Mouse (Mus musculus) brain, embryonic 14.5 days (tissue): ENCODE results near the gene Ubr2.

Source experiments
- CTCF ChIP-seq: fragments of 200-500 bp; IDR thresholded peaks from 2 replicates; pipeline ENCODE4 v1.5.1; 2012; ENCODE audit warnings: inconsistent platforms, mild to moderate bottlenecking, moderate library complexity, borderline replicate concordance; ENCODE audit not compliant: insufficient read depth, insufficient read length; ENCODE audit errors: extremely low read depth
- POLR2A ChIP-seq: fragments of 200-500 bp; IDR thresholded peaks from 2 replicates; pipeline ENCODE4 v1.6.1; 2012; ENCODE audit warnings: mild to moderate bottlenecking, inconsistent platforms, borderline replicate concordance; ENCODE audit not compliant: poor library complexity, insufficient read depth, insufficient read length, severe bottlenecking; ENCODE audit errors: extremely low read depth

DNA sequence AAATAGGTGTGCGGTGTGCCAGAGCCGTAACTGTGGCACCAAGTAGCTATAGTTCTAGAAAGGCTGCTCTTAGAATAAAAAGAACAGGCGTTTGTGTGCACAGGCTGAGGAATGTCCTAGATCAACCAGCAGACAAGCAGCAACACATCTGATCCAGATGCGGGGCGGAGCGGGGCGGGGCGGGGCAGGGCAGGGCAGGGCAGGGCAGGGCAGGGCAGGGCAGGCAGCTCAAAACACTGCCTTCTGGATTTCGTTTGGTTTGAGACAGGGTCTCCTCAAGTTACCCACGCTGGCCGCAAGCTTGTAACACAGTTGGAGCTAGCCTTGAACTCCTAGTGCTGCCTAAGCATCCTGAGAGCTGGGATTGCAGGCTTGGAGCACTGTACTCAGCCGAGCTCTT, 81.1 kb downstream of the Ubr2 start:
- TF ChIP-seq CTCF (no peak), POLR2A (no peak)
